Mouse (Mus musculus) layer of hippocampus, adult 18-20 months (tissue): ENCODE data around the gene Hs2st1. TPM values are rescaled to one million over a fixed set of nuclear protein-coding genes. Genes with fewer than 3 reads are reported as not detected.
A peak's percentile ranks its signal among the peaks of the same experiment; 100 is the strongest.

Experiments used
- DNase-seq, 2 experiments: peaks; one replicate each; pipeline ENCODE4 v3.0.0; 2022; ENCODE audit warnings: low spot score in 2 of 2
- total RNA-seq, 2 experiments: library from RNA; stranded (reverse); gene quantifications; 2 replicates each; pipeline ENCODE4 v1.2.3; 2021

Gene Hs2st1
- total RNA-seq, 2 experiments from 2014 or later = 39.6 to 40.0 TPM

DNA sequence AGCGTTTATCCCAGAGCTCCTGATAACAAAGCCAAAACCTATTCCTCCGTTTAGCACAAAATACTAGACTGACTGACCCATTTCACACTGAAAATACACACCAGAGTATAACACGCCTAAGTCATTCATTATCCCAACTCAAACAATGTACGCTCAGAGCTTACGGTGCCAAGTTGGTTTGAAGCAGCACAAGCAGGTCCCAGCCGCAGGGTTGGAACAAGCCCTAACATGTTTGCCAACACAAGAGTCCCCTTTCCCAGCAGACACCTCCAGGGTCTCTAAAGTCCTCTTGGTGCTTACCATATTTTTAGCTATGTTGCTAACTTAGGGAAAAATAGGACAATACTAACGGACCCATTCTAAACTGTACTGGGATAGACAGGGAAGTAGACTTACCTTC is 14.8 kb downstream of the Hs2st1 start:
- no peak for DNase-seq

GRCm38 (mm10) chr3:144554503-144554902 is 15.5 kb downstream of the Hs2st1 start:
- no peak for DNase-seq

DNA sequence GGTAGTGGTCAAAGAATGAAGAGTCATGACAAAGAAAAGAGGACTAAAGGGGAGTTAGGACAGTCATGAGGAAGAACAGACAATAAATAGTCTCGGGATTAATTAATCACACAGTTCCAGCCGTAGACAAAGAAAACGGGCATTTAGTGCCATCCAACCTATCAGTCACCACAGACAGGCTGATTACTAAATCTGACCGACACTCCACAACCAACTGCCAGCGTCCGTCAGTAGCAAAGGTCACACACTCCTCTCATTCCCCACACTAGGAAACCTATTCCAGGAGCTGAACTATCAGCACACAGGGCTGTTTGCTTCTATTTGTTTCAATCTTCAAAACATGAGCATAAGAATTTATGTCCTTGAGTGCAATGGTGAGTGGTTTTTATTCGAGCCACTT is 16.0 kb downstream of the Hs2st1 start:
- no peak for DNase-seq

DNA sequence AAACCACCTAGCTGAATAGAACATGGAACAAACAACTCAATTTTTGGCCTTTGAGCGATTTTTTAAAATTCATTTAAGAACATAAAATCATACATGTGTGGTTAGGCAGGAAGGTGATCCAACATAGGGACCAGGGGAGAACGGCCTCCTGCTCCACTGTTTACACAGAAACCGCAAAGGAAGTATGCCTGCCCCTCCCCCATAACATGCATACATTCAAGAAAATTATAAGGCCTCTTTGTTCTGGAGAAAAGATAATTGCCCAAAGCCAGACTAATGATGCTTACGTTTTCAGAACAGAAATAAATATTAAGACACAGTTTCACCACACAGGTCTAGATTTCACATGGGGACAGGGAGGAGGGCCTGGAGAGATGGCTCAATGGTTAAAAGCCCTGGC is 18.6 kb downstream of the Hs2st1 start:
- no peak for DNase-seq

DNA sequence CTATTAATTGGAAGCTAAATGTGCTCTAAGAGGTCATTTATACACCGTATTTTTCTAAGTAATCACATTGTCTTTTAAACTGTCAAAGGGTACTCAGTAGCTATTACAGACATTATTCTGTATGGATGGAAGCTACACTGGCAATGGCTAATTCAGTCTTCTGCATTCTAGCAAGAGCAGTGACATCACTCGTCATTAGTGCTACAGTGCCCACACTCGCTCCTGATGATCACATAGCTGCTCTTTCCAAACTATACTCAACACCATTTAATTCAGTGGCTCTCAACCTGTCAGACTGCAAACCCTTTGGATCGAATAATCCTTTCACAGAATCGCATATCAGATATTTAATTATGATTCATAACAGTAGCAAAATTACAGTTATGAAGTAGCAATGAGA is 19.3 kb downstream of the Hs2st1 start:
- no peak for DNase-seq

DNA sequence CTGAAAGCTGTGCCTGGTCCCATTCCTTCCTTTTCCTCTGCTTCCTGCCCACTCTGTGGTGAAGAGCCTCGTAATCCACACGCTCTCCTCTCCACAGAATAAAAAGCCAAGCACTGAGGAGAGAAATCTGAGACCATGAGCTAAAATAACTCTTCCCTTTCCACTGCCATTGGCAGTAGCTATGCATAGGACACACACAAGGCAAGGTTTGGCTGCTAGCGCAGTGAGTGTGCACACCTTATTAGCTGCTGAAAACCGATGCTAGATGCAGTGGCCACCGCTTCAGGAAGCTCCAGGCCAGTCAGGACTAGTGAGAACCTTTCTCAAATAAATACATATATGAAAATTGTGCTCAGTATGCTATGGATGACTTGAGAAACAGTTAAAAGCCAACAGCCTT is 19.9 kb downstream of the Hs2st1 start:
- DNase-seq = no peak

DNA sequence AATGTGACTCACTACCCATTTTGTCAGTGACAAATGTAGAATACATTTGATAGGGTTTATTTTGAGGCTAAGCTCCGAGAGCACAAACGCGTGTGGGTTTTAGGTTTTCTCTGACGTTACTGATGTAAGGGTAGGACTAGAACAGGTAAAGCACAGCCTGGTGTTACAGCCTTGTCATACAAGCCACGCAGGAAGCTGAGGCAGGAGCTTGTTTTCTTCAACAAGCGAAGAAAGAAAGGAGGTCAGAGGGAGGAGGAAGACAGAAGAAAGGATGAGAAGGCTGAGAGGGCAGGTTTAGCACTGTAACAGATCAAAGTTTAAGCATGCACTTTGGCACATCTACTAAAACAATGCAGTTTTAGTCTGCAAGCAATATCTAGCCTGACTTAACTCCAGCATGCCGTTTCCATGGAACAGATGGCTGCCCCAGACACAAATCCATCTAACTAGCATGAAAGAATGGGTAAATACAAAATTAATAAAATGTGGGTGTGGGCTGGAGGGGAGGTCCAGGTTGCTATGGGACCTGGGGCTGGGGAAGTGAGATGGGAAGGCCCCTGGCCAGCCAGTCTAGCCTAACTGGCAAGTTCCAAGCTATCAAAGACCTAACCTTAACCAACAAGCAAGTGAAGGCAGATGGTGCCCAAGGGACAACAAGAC is 21.7 kb downstream of the Hs2st1 start:
- DNase-seq = peak; percentile 47 to 78

DNA sequence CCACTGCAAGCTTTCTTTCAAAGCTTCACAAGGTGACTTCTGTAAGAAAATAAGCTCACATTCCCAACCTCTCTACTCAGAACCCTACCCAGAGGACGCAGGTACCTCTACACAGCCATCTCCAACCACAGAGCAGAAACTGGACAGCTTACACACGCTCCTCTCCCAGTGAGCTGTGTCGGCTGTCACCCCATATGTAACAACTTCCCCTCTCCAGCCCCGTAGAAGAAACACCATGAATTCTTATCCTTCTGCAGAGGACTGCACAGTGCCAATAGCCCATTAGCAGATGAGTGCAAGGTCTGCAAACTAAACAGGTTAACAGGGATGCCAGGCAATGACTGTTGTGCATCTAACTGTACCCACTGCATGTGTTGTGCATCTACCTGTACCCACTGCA is 23.5 kb downstream of the Hs2st1 start:
- DNase-seq = no peak

GRCm38 (mm10) chr3:144545832-144546231 is 24.1 kb downstream of the Hs2st1 start:
- no peak for DNase-seq

DNA sequence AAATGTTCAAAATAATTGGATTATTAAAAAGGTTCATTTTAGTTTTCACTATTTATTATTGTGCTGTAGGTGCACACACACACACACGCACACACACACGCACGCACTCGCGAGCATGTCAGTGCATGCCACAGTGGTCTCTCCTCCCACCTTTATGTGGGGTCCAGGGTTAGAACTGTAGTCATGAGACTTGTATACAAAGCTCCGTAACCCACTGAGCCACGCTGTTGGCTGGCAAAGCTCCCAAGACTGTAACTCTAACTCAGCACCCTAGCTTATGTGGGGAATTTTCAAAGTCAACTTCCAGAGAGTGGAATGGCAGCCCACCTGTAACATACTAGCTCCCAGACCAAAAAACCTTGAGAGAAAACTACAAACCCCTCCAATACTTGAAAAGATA is 24.8 kb downstream of the Hs2st1 start:
- DNase-seq = no peak

- no peak for DNase-seq
Observed at GRCm38 (mm10) chr3:144541906-144542438, 28.0 kb downstream of the Hs2st1 start.

- DNase-seq = no peak
Observed at GRCm38 (mm10) chr3:144540805-144541204, 29.2 kb downstream of the Hs2st1 start.

GRCm38 (mm10) chr3:144539051-144539450 is 30.9 kb downstream of the Hs2st1 start:
- no peak for DNase-seq

DNA sequence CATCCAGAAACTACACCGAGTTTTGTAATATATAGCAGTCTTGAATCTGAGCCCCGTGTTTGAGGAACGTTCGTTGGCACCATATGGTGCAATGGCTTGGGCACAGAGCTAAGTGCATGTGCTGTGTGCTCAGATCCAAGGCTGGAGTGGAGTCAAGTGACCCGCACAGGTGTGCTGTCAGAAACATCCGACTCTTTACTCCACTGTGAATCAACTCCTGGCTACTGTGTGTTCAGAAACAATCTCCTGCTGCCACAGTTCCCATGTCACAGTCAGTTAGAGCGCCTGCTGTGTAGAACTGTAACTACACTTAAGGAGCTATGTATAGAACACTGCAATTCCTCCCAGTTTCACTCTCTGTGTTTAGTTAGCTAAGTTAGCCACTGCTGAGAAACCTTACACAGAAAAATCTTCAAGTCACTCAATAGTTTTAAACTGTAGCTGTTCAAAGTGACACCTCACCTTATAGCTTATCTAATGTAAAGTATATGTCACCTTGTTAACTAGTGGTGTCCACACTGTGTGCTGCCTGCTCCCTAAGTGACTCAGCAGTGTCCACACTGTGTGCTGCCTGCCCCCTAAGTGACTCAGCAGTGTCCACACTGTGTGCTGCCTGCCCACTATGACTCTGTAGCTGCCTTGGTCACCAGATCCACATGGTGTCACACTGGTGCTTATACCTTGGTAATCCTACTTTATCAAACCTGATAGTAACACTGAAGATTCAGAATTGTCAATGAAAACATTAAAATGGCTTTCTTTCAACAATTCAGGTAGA is 32.7 kb downstream of the Hs2st1 start:
- DNase-seq = no peak

- no peak for DNase-seq
Observed at GRCm38 (mm10) chr3:144535056-144535455, 34.9 kb downstream of the Hs2st1 start.

GRCm38 (mm10) chr3:144531023-144531422 is 39.0 kb downstream of the Hs2st1 start:
- DNase-seq = peak in 1 of 2 experiments; percentile 30

GRCm38 (mm10) chr3:144527918-144528317 is 42.1 kb downstream of the Hs2st1 start:
- DNase-seq = no peak

DNA sequence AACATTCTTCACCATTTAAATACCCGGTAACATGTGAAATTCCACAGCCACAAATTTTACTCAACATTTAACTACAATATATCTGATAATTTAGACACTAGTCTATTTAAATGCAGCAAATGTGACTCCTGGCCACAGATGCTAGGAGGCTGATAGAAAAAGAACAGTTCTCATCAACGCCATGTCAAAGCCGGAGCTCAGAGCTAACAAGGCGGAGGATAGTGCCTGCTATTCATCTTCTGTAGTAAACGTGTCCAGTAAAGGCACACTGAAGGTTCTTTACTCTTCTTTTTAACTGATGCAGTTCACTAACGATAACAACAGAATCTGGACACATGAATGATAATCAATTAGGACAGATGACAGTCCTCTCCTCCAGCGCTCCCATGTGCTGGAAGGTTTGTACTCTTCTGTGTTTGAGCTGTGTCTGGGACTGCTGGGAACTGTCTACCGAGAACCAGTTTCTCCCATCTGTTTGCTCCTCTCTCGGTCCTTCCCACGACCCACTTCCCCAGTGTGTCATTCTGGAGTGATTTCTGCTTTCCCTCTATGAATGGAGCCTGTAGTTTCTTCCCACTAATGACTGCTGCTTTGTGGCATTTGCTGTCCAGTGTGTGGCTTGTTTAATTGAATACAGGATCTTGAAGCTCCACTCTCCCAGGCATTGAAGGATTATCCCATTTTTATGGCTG is 50.3 kb downstream of the Hs2st1 start:
- peak in 1 of 2 experiments; percentile 59 for DNase-seq

DNA sequence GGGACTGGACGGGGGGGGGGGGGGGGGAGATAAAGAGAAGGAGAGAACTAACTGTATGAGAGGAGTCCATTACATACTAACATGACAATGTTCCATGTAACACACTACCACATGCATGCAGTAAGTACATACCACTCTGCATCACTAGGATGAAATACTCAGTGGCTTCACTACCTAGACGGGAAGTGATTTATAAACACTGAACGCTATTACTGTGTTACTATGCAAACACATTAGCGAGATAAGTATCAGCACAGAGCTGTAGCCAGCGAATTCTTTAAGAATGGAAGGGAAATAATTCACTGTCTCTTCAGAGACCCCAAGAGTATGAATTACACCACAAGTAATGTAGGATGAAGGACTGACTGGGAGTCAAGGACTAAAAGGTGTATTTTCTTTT is 51.1 kb downstream of the Hs2st1 start:
- no peak for DNase-seq

DNA sequence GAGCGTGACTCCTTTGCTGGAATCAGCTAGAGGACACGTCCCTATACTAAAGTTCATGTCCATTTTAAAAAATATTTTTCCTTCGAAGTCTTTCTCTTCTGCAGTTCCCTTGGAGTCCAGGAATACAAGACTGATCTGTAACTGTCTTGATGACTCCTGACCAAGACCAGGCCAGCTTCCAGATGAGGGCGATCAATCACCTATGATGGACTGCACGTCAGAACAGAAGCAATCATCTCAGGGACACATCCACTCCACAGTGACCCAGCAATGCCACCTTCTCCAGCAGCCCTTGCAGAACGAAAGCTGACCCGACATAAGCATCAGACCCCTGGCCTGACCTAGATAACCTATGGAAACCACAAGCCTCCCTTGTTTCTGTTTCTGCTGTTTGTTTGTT is 54.7 kb downstream of the Hs2st1 start:
- no peak for DNase-seq

GRCm38 (mm10) chr3:144514122-144514505 is 55.9 kb downstream of the Hs2st1 start:
- DNase-seq = no peak
